Mouse (Mus musculus): ENCODE data around the gene Ilkap. TPM values are rescaled to one million over a fixed set of nuclear protein-coding genes. Genes with fewer than 3 reads are reported as not detected.

The Ilkap gene
- total and polyA plus RNA-seq, 3 experiments, result 131 to 145 TPM; not detected in 1

GRCm38 (mm10) chr1:91444841-91445830 is 46.5 kb upstream of the Ilkap start:
- TF ChIP-seq RCOR1 (IDR thresholded peaks at IDR 0.05; ENCODE audit: low read depth, low read length) (no peak), CTCF (IDR thresholded peaks at IDR 0.05 in 2 of 3, conservative IDR thresholded peaks at IDR 0.05 in 1 of 3; ENCODE audit: control insufficient read depth in 1 of 3, insufficient read depth in 1 of 3, low read depth in 2 of 3, low read length in 3 of 3, poor library complexity in 1 of 3, severe bottlenecking in 1 of 3) (no peak), UBTF (IDR thresholded peaks at IDR 0.05; ENCODE audit: borderline replicate concordance, insufficient read depth, low read depth, low read length) (no peak), HCFC1 (IDR thresholded peaks at IDR 0.05; ENCODE audit: low read depth, low read length) (no peak), SMC3 (IDR thresholded peaks at IDR 0.05; ENCODE audit: low read depth, low read length) (no peak), GATA1 (IDR thresholded peaks at IDR 0.05; ENCODE audit: low read depth, low read length) (no peak), USF2 (IDR thresholded peaks at IDR 0.05; ENCODE audit: borderline replicate concordance in 1 of 2, insufficient read depth in 1 of 2, low read depth in 1 of 2, low read length in 2 of 2) (no peak), TCF12 (IDR thresholded peaks at IDR 0.05; ENCODE audit: low read depth, low read length) (no peak), ZC3H11A (IDR thresholded peaks at IDR 0.05; ENCODE audit: low read depth, low read length) (no peak), ZMIZ1 (IDR thresholded peaks at IDR 0.05; ENCODE audit: low read depth, low read length) (no peak), CHD2 (IDR thresholded peaks at IDR 0.05; ENCODE audit: low read length) (no peak), ELF1 (IDR thresholded peaks at IDR 0.05; ENCODE audit: low read depth, low read length) (no peak), CHD1 (IDR thresholded peaks at IDR 0.05; ENCODE audit: low read depth, low read length) (no peak)

GRCm38 (mm10) chr1:91442350-91442990 is 43.9 kb upstream of the Ilkap start:
- Histone ChIP-seq H3K9ac (ENCODE audit: control insufficient read depth, low read depth, low read length, poor library complexity, severe bottlenecking) (no peak overlapping the region), H3K27ac (ENCODE audit: control insufficient read depth, low read depth, low read length) (no peak overlapping the region), H3K79me2 (ENCODE audit: control insufficient read depth, insufficient read depth, low read length, poor library complexity) (no peaks in the 10 kb centered on the region), H3K27me3 (ENCODE audit: control insufficient read depth in 1 of 2, insufficient read depth in 2 of 2, low read length in 2 of 2) (no peaks in the 10 kb centered on the region), H3K4me3 (ENCODE audit: control insufficient read depth in 1 of 2, insufficient read depth in 1 of 2, low read depth in 2 of 2, low read length in 2 of 2) (no peak overlapping the region), H3K9me3 (replicated peaks; ENCODE audit: insufficient read depth, low read length) (no peaks in the 10 kb centered on the region), H3K4me1 (ENCODE audit: control insufficient read depth in 1 of 2, insufficient read depth in 2 of 2, low read length in 2 of 2) (no peaks in the 10 kb centered on the region), H3K36me3 (ENCODE audit: control insufficient read depth in 1 of 2, insufficient read depth in 2 of 2, low read length in 2 of 2) (no peaks in the 10 kb centered on the region; a peak in 2 of 4 replicates)
- DNase-seq (ENCODE audit: low read depth, low spot score), result no peak
- TF ChIP-seq MXI1 (IDR thresholded peaks at IDR 0.05; ENCODE audit: low read depth, low read length), result no peak
- no peak for TF ChIP-seq MAFK (IDR thresholded peaks at IDR 0.05; ENCODE audit: borderline replicate concordance, low read depth, low read length)
- TF ChIP-seq USF2 (IDR thresholded peaks at IDR 0.05; ENCODE audit: borderline replicate concordance in 1 of 2, insufficient read depth in 1 of 2, low read depth in 1 of 2, low read length in 2 of 2), result no peak
- TF ChIP-seq CHD2 (IDR thresholded peaks at IDR 0.05; ENCODE audit: low read length), result no peak
- no peak for TF ChIP-seq POLR2A (IDR thresholded peaks at IDR 0.05; ENCODE audit: control insufficient read depth in 1 of 2, insufficient read depth in 1 of 2, low read depth in 1 of 2, low read length in 2 of 2, poor library complexity in 1 of 2)
- no peak for TF ChIP-seq NELFE (IDR thresholded peaks at IDR 0.05; ENCODE audit: low read depth, low read length)
- no peak for TF ChIP-seq MAZ (IDR thresholded peaks at IDR 0.05; ENCODE audit: low read depth, low read length)
- no peak for TF ChIP-seq MYC (IDR thresholded peaks at IDR 0.05; ENCODE audit: low read depth, low read length)
- TF ChIP-seq CHD1 (IDR thresholded peaks at IDR 0.05; ENCODE audit: low read depth, low read length), result no peak
- no peak for TF ChIP-seq ZNF384 (IDR thresholded peaks at IDR 0.05; ENCODE audit: low read depth, low read length)
- no peak for TF ChIP-seq KAT2A (conservative IDR thresholded peaks at IDR 0.05; ENCODE audit: low read depth, low read length)
- no peak for TF ChIP-seq ETS1 (IDR thresholded peaks at IDR 0.05; ENCODE audit: low read depth, low read length)
- no peak for TF ChIP-seq USF1 (IDR thresholded peaks at IDR 0.05; ENCODE audit: low read depth, low read length)
- no peak for TF ChIP-seq TCF12 (IDR thresholded peaks at IDR 0.05; ENCODE audit: low read depth, low read length)
- no peak for TF ChIP-seq CTCF (IDR thresholded peaks at IDR 0.05 in 2 of 3, conservative IDR thresholded peaks at IDR 0.05 in 1 of 3; ENCODE audit: control insufficient read depth in 1 of 3, insufficient read depth in 1 of 3, low read depth in 2 of 3, low read length in 3 of 3, poor library complexity in 1 of 3, severe bottlenecking in 1 of 3)
- TF ChIP-seq ZC3H11A (IDR thresholded peaks at IDR 0.05; ENCODE audit: low read depth, low read length), result no peak
- TF ChIP-seq SIN3A (IDR thresholded peaks at IDR 0.05; ENCODE audit: low read length), result no peak
- no peak for TF ChIP-seq RCOR1 (IDR thresholded peaks at IDR 0.05; ENCODE audit: low read depth, low read length)

More at GRCm38 (mm10) chr1:91444841-91445830, 46.5 kb upstream of the Ilkap start:
- Histone ChIP-seq H3K4me1 (ENCODE audit: control insufficient read depth in 1 of 2, insufficient read depth in 2 of 2, low read length in 2 of 2) (peaks cover 0 to 10% of the 10 kb centered on the region in 2 experiments; a peak in 2 of 4 replicates), H3K4me3 (ENCODE audit: control insufficient read depth in 1 of 2, insufficient read depth in 1 of 2, low read depth in 2 of 2, low read length in 2 of 2) (no peak overlapping the region), H3K27ac (ENCODE audit: control insufficient read depth, low read depth, low read length) (no peak overlapping the region), H3K27me3 (ENCODE audit: control insufficient read depth in 1 of 2, insufficient read depth in 2 of 2, low read length in 2 of 2) (no peaks in the 10 kb centered on the region), H3K36me3 (ENCODE audit: control insufficient read depth in 1 of 2, insufficient read depth in 2 of 2, low read length in 2 of 2) (peaks cover 5 to 10% of the 10 kb centered on the region in 2 experiments), H3K79me2 (ENCODE audit: control insufficient read depth, insufficient read depth, low read length, poor library complexity) (no peaks in the 10 kb centered on the region), H3K9ac (ENCODE audit: control insufficient read depth, low read depth, low read length, poor library complexity, severe bottlenecking) (no peak overlapping the region), H3K9me3 (replicated peaks; ENCODE audit: insufficient read depth, low read length) (no peaks in the 10 kb centered on the region)
- no peak for DNase-seq (ENCODE audit: low read depth, low spot score)
